Mouse (Mus musculus): ENCODE data around the gene Dph1.

The Dph1 gene

DNA sequence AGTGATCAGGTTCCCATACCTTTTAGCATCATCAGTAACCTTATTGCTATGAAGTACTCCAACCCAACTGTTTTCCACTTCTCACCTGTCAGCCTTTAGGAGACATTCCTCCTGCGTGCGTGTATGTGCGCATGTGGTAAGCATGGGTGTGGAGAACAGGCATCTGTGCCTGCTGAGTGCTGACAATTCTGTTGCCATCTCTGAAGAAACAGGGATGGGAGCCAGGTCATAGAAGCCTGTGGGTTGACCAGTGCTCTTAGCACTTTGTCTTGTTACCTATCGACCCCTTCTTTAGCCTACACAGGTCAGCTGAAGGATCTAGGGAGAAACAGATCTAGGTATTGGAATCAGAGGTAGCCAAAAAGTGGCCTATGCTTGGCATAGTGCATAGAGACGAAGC lies 57.6 kb downstream of the Dph1 start:
- DNase-seq (ENCODE audit: low spot score), result no peak

DNA sequence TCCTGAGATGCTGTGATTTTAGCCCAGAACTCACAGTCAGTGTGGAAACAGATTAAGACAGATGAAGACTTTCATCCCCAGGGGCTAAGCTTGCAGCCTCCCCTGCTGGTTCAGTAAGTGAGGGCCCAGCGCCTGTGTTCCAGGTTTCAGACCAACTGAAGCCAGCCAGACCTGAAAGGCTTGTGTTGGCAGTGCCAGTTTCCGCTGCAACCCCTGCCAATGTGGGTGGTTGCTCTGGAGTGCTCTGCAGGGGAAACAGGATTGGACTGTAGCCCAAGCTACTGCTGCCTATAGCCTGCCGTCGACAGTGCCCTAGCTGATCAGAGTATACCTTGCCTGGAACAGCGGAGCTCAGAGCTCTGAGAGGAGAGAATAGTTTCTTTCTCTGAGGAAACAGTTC lies 58.8 kb downstream of the Dph1 start:
- DNase-seq (ENCODE audit: low spot score), result no peak

DNA sequence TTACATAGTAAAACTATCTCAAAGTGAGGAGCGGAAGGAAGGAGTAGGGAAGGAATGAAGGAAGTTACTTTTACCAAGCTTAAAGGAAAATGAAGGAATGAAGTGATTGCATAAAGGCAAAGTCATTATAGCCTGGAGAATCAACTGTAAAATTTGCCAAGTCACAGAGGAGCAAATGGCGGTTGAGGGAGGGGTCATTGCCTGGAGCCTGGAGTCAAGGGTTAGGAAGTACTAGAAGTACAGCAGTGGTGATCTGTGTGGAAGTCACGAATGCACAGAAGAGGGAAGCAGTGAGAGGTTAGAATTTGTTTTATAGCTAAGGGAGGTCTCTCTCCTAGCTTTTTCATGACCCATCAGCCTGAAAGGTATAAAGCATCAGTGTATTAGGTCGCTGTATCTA lies 59.7 kb downstream of the Dph1 start:
- DNase-seq (ENCODE audit: low spot score), result no peak

DNA sequence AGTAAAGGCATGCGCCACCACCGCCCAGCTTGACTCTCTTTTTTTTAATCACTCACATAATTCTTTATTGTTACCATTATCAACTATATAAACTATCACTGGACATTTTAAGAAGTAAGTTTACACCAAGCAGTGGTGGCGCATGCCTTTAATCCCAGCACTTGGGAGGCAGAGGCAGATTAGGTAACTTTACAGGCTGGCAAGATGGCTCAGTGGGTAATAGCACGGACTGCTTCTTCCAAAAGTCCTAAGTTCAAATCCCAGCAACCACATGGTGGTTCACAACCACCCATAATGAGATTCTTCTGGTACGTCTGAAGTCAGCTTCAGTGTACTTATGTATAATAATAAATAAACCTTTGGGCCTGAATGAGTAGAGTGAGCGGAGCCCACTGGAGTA lies 61.6 kb downstream of the Dph1 start:
- DNase-seq (ENCODE audit: low spot score), result no peak

All from urinary bladder, postnatal 25 days (tissue).